Mouse (Mus musculus): ENCODE measurements at regions not wholly inside any gene's neighbourhood (a gene's known extent, or its start where the extent isn't known, plus 50 kb on each side); places are given as distances from the start of the nearest gene placed in this dataset.

GRCm38 (mm10) chr10:6053207-6053606 is 131.0 kb upstream of the Rgs17 start:
- Histone ChIP-seq H3K4me3 (ENCODE audit: insufficient read depth, low read depth, low read length) (no peak overlapping the region), H3K4me1 (ENCODE audit: control insufficient read depth, insufficient read depth, low read length) (no peaks in the 10 kb centered on the region), H3K36me3 (ENCODE audit: control insufficient read depth, insufficient read depth, low read length) (no peaks in the 10 kb centered on the region), H3K79me2 (ENCODE audit: control insufficient read depth, insufficient read depth, low read length) (no peaks in the 10 kb centered on the region), H3K27ac (replicated peaks; ENCODE audit: insufficient read depth, low read depth, low read length) (no peak overlapping the region), H3K27me3 (ENCODE audit: control insufficient read depth, insufficient read depth, low read length) (no peaks in the 10 kb centered on the region), H3K9ac (ENCODE audit: low read depth, low read length) (no peak overlapping the region)
- 40% methylated on average over 2 of the region's 2 CpGs for WGBS
- TF ChIP-seq POLR2A (IDR thresholded peaks at IDR 0.05; ENCODE audit: extremely low read depth, insufficient read depth, low read length): no peak
- no peak for TF ChIP-seq CTCF (IDR thresholded peaks at IDR 0.05; ENCODE audit: low read depth, low read length)
- DNase-seq (ENCODE audit: extremely low read depth, low read depth, low spot score): no peak

GRCm38 (mm10) chr10:6043358-6043757 is 121.2 kb upstream of the Rgs17 start:
- no peak for TF ChIP-seq CTCF (IDR thresholded peaks at IDR 0.05; ENCODE audit: low read depth, low read length)
- no peak for TF ChIP-seq POLR2A (IDR thresholded peaks at IDR 0.05; ENCODE audit: extremely low read depth, insufficient read depth, low read length)
- DNase-seq (ENCODE audit: extremely low read depth, low read depth, low spot score): no peak
- no peaks in the 10 kb centered on the region for H3K36me3 ChIP-seq (ENCODE audit: control insufficient read depth, insufficient read depth, low read length)
- no peaks in the 10 kb centered on the region for H3K4me1 ChIP-seq (ENCODE audit: control insufficient read depth, insufficient read depth, low read length)
- H3K27ac ChIP-seq (replicated peaks; ENCODE audit: insufficient read depth, low read depth, low read length): no peak overlapping the region
- no peaks in the 10 kb centered on the region for H3K27me3 ChIP-seq (ENCODE audit: control insufficient read depth, insufficient read depth, low read length)
- WGBS: 61% methylated on average over 5 of the region's 5 CpGs
- H3K79me2 ChIP-seq (ENCODE audit: control insufficient read depth, insufficient read depth, low read length): no peaks in the 10 kb centered on the region
- H3K4me3 ChIP-seq (ENCODE audit: insufficient read depth, low read depth, low read length): no peak overlapping the region
- no peak overlapping the region for H3K9ac ChIP-seq (ENCODE audit: low read depth, low read length)

GRCm38 (mm10) chr10:6039771-6040170 is 117.6 kb upstream of the Rgs17 start:
- no peak overlapping the region for H3K9ac ChIP-seq (ENCODE audit: low read depth, low read length)
- H3K36me3 ChIP-seq (ENCODE audit: control insufficient read depth, insufficient read depth, low read length): no peaks in the 10 kb centered on the region
- no peaks in the 10 kb centered on the region for H3K79me2 ChIP-seq (ENCODE audit: control insufficient read depth, insufficient read depth, low read length)
- H3K4me1 ChIP-seq (ENCODE audit: control insufficient read depth, insufficient read depth, low read length): no peaks in the 10 kb centered on the region
- no peak for DNase-seq (ENCODE audit: extremely low read depth, low read depth, low spot score)
- no peaks in the 10 kb centered on the region for H3K27me3 ChIP-seq (ENCODE audit: control insufficient read depth, insufficient read depth, low read length)
- WGBS: 50% methylated on average over 4 of the region's 4 CpGs
- H3K27ac ChIP-seq (replicated peaks; ENCODE audit: insufficient read depth, low read depth, low read length): no peak overlapping the region
- H3K4me3 ChIP-seq (ENCODE audit: insufficient read depth, low read depth, low read length): no peak overlapping the region
- TF ChIP-seq POLR2A (IDR thresholded peaks at IDR 0.05; ENCODE audit: extremely low read depth, insufficient read depth, low read length) (no peak), CTCF (IDR thresholded peaks at IDR 0.05; ENCODE audit: low read depth, low read length) (no peak)

- WGBS: 27% methylated on average over 25 of the region's 25 CpGs
- H3K9ac ChIP-seq (ENCODE audit: low read depth, low read length): no peak overlapping the region
Observed at GRCm38 (mm10) chr10:6035792-6036487, 113.7 kb upstream of the Rgs17 start.

GRCm38 (mm10) chr10:6032469-6032868 is 110.3 kb upstream of the Rgs17 start:
- Histone ChIP-seq H3K27ac (replicated peaks; ENCODE audit: insufficient read depth, low read depth, low read length) (no peak overlapping the region), H3K4me3 (ENCODE audit: insufficient read depth, low read depth, low read length) (no peak overlapping the region), H3K27me3 (ENCODE audit: control insufficient read depth, insufficient read depth, low read length) (no peaks in the 10 kb centered on the region), H3K4me1 (ENCODE audit: control insufficient read depth, insufficient read depth, low read length) (no peaks in the 10 kb centered on the region), H3K36me3 (ENCODE audit: control insufficient read depth, insufficient read depth, low read length) (no peaks in the 10 kb centered on the region), H3K9ac (ENCODE audit: low read depth, low read length) (no peak overlapping the region), H3K79me2 (ENCODE audit: control insufficient read depth, insufficient read depth, low read length) (no peaks in the 10 kb centered on the region)
- DNase-seq (ENCODE audit: extremely low read depth, low read depth, low spot score): no peak
- no peak for TF ChIP-seq CTCF (IDR thresholded peaks at IDR 0.05; ENCODE audit: low read depth, low read length)
- no peak for TF ChIP-seq POLR2A (IDR thresholded peaks at IDR 0.05; ENCODE audit: extremely low read depth, insufficient read depth, low read length)
- 76% methylated on average over 4 of the region's 4 CpGs for WGBS

More at GRCm38 (mm10) chr10:6035792-6036487, 113.7 kb upstream of the Rgs17 start:
- H3K36me3 ChIP-seq (ENCODE audit: control insufficient read depth, insufficient read depth, low read length): no peaks in the 10 kb centered on the region
- no peak overlapping the region; the same call in 1 of the 2 replicates for H3K4me3 ChIP-seq (ENCODE audit: insufficient read depth, low read depth, low read length)
- no peaks in the 10 kb centered on the region for H3K27me3 ChIP-seq (ENCODE audit: control insufficient read depth, insufficient read depth, low read length)
- DNase-seq (ENCODE audit: extremely low read depth, low read depth, low spot score): peak; percentile 18
- H3K79me2 ChIP-seq (ENCODE audit: control insufficient read depth, insufficient read depth, low read length): no peaks in the 10 kb centered on the region
- H3K27ac ChIP-seq (replicated peaks; ENCODE audit: insufficient read depth, low read depth, low read length): no peak overlapping the region
- no peaks in the 10 kb centered on the region for H3K4me1 ChIP-seq (ENCODE audit: control insufficient read depth, insufficient read depth, low read length)
- TF ChIP-seq CTCF (IDR thresholded peaks at IDR 0.05; ENCODE audit: low read depth, low read length) (peak; percentile 80), POLR2A (IDR thresholded peaks at IDR 0.05; ENCODE audit: extremely low read depth, insufficient read depth, low read length) (no peak)

GRCm38 (mm10) chr10:6027551-6027950 is 105.4 kb upstream of the Rgs17 start:
- Histone ChIP-seq H3K27ac (replicated peaks; ENCODE audit: insufficient read depth, low read depth, low read length) (no peak overlapping the region), H3K79me2 (ENCODE audit: control insufficient read depth, insufficient read depth, low read length) (no peaks in the 10 kb centered on the region), H3K9ac (ENCODE audit: low read depth, low read length) (no peak overlapping the region), H3K36me3 (ENCODE audit: control insufficient read depth, insufficient read depth, low read length) (no peaks in the 10 kb centered on the region), H3K4me1 (ENCODE audit: control insufficient read depth, insufficient read depth, low read length) (no peaks in the 10 kb centered on the region), H3K27me3 (ENCODE audit: control insufficient read depth, insufficient read depth, low read length) (no peaks in the 10 kb centered on the region), H3K4me3 (ENCODE audit: insufficient read depth, low read depth, low read length) (no peak overlapping the region)
- no peak for DNase-seq (ENCODE audit: extremely low read depth, low read depth, low spot score)
- 31% methylated on average over 1 of the region's 1 CpGs for WGBS
- no peak for TF ChIP-seq POLR2A (IDR thresholded peaks at IDR 0.05; ENCODE audit: extremely low read depth, insufficient read depth, low read length)
- no peak for TF ChIP-seq CTCF (IDR thresholded peaks at IDR 0.05; ENCODE audit: low read depth, low read length)
